Mouse (Mus musculus) urinary bladder, postnatal 4 days (tissue): ENCODE measurements around the gene Faf1.

Experiments used
- DNase-seq, 2 experiments: peaks; one replicate each; pipeline ENCODE4 v3.0.0; 2021 to 2022; ENCODE audit warnings: low spot score in 2 of 2

Faf1 gene

GRCm38 (mm10) chr4:109978858-109979340 lies 302.5 kb downstream of the Faf1 start:
- DNase-seq, result no peak

GRCm38 (mm10) chr4:109979461-109980320 lies 303.3 kb downstream of the Faf1 start:
- DNase-seq, result no peak

GRCm38 (mm10) chr4:109980321-109981082 lies 304.1 kb downstream of the Faf1 start:
- DNase-seq, result no peak

- DNase-seq, result no peak
These were observed 304.9 kb downstream of the Faf1 start for GRCm38 (mm10) chr4:109981083-109981870.

- peak in 1 of 2 experiments; percentile 18 for DNase-seq
These were observed 305.7 kb downstream of the Faf1 start for GRCm38 (mm10) chr4:109981871-109982680.

- DNase-seq, result no peak
These were observed 306.4 kb downstream of the Faf1 start for GRCm38 (mm10) chr4:109982681-109983265.

GRCm38 (mm10) chr4:109983281-109984001 lies 307.1 kb downstream of the Faf1 start:
- DNase-seq, result no peak

- no peak for DNase-seq
These were observed 307.6 kb downstream of the Faf1 start for GRCm38 (mm10) chr4:109984011-109984411.

GRCm38 (mm10) chr4:109984496-109985423 lies 308.4 kb downstream of the Faf1 start:
- DNase-seq, result no peak

GRCm38 (mm10) chr4:109985424-109986172 lies 309.2 kb downstream of the Faf1 start:
- no peak for DNase-seq

- DNase-seq, result no peak
These were observed 309.9 kb downstream of the Faf1 start for GRCm38 (mm10) chr4:109986301-109986700.

- no peak for DNase-seq
These were observed 310.5 kb downstream of the Faf1 start for GRCm38 (mm10) chr4:109986748-109987355.

- no peak for DNase-seq
These were observed 311.4 kb downstream of the Faf1 start for GRCm38 (mm10) chr4:109987560-109988362.

- no peak for DNase-seq
These were observed 312.0 kb downstream of the Faf1 start for GRCm38 (mm10) chr4:109988411-109988810.

GRCm38 (mm10) chr4:109989213-109989612 lies 312.8 kb downstream of the Faf1 start:
- DNase-seq, result no peak

GRCm38 (mm10) chr4:110006044-110006443 lies 329.7 kb downstream of the Faf1 start:
- no peak for DNase-seq
